Mouse (Mus musculus): ENCODE results near the gene Sema3a.
"Not testable (repeated sequence)": the region's sequence is repeated elsewhere in the genome, so short reads cannot be mapped to it uniquely, and the experiment has no call there.

Gene Sema3a

GRCm38 (mm10) chr5:13416960-13417710, 291.9 kb downstream of the Sema3a start:
- no peak for DNase-seq (ENCODE audit: inconsistent age in 2 of 2, low spot score in 1 of 2)

GRCm38 (mm10) chr5:13421276-13421925, 296.2 kb downstream of the Sema3a start:
- no peak for DNase-seq (ENCODE audit: inconsistent age in 2 of 2, low spot score in 1 of 2)

GRCm38 (mm10) chr5:13428702-13429101, 303.5 kb downstream of the Sema3a start:
- no peak for DNase-seq (ENCODE audit: inconsistent age in 2 of 2, low spot score in 1 of 2)

- DNase-seq (ENCODE audit: inconsistent age in 2 of 2, low spot score in 1 of 2), result no peak
These were observed 306.6 kb downstream of the Sema3a start for GRCm38 (mm10) chr5:13431827-13432226.

- DNase-seq (ENCODE audit: inconsistent age in 2 of 2, low spot score in 1 of 2), result no peak
These were observed 307.4 kb downstream of the Sema3a start for GRCm38 (mm10) chr5:13432574-13432973.

- DNase-seq (ENCODE audit: inconsistent age in 2 of 2, low spot score in 1 of 2), result no peak
These were observed 308.1 kb downstream of the Sema3a start for GRCm38 (mm10) chr5:13433303-13433702.

- DNase-seq (ENCODE audit: inconsistent age in 2 of 2, low spot score in 1 of 2), result no peak
These were observed 315.9 kb downstream of the Sema3a start for GRCm38 (mm10) chr5:13441112-13441511.

GRCm38 (mm10) chr5:13460182-13461001, 335.2 kb downstream of the Sema3a start:
- no peak for DNase-seq (ENCODE audit: inconsistent age in 2 of 2, low spot score in 1 of 2)

GRCm38 (mm10) chr5:13468856-13469255, 343.6 kb downstream of the Sema3a start:
- DNase-seq (ENCODE audit: inconsistent age in 2 of 2, low spot score in 1 of 2), result no peak

GRCm38 (mm10) chr5:13469401-13469800, 344.2 kb downstream of the Sema3a start:
- DNase-seq (ENCODE audit: inconsistent age in 2 of 2, low spot score in 1 of 2), result no peak

GRCm38 (mm10) chr5:13470057-13470905, 345.1 kb downstream of the Sema3a start:
- peak in 1 of 2 experiments; percentile 22 for DNase-seq (ENCODE audit: inconsistent age in 2 of 2, low spot score in 1 of 2)

GRCm38 (mm10) chr5:13477653-13478052, 352.4 kb downstream of the Sema3a start:
- DNase-seq (ENCODE audit: inconsistent age in 2 of 2, low spot score in 1 of 2), result peak; percentile 4 to 68

- no peak for DNase-seq (ENCODE audit: inconsistent age in 2 of 2, low spot score in 1 of 2)
These were observed 363.5 kb downstream of the Sema3a start for GRCm38 (mm10) chr5:13488671-13489070.

- not testable (repeated sequence) for DNase-seq (ENCODE audit: inconsistent age in 2 of 2, low spot score in 1 of 2)
These were observed 370.8 kb downstream of the Sema3a start for GRCm38 (mm10) chr5:13495967-13496366.

- DNase-seq (ENCODE audit: inconsistent age in 2 of 2, low spot score in 1 of 2), result no peak
These were observed 374.6 kb downstream of the Sema3a start for GRCm38 (mm10) chr5:13499835-13500234.

GRCm38 (mm10) chr5:13505839-13506499, 380.8 kb downstream of the Sema3a start:
- DNase-seq (ENCODE audit: inconsistent age in 2 of 2, low spot score in 1 of 2), result no peak

GRCm38 (mm10) chr5:13509163-13509562, 383.9 kb downstream of the Sema3a start:
- no peak for DNase-seq (ENCODE audit: inconsistent age in 2 of 2, low spot score in 1 of 2)

- no peak for DNase-seq (ENCODE audit: inconsistent age in 2 of 2, low spot score in 1 of 2)
These were observed 391.8 kb downstream of the Sema3a start for GRCm38 (mm10) chr5:13517018-13517417.

GRCm38 (mm10) chr5:13525597-13525996, 400.4 kb downstream of the Sema3a start:
- no peak for DNase-seq (ENCODE audit: inconsistent age in 2 of 2, low spot score in 1 of 2)

- peak in 1 of 2 experiments; percentile 24 for DNase-seq (ENCODE audit: inconsistent age in 2 of 2, low spot score in 1 of 2)
These were observed 401.8 kb downstream of the Sema3a start for GRCm38 (mm10) chr5:13527037-13527464.

Measured in adrenal gland, adult (tissue).